Mouse (Mus musculus) limb, embryonic 12.5 days (tissue): ENCODE data around the gene Ankrd28. TPM values are rescaled to one million over a fixed set of nuclear protein-coding genes. Genes with fewer than 3 reads are reported as not detected.
A peak's percentile ranks its signal among the peaks of the same experiment; 100 is the strongest.

Experiments used
- ATAC-seq: fragments of 200-750 bp; cut with Nextera tagmentation; 2 replicates; pipeline ENCODE4 v1.8.0; 2017; ENCODE audit warnings: low read depth, moderate TSS enrichment; ENCODE audit not compliant: insufficient number of reproducible peaks, insufficient read depth, low FRiP score, low TSS enrichment
- H3K27ac ChIP-seq: fragments of 300-500 bp; sonication (generic); 2 replicates; pipeline ENCODE4 v1.5.1; 2016; ENCODE audit warnings: mild to moderate bottlenecking, moderate library complexity
- H3K27me3 ChIP-seq: fragments of 300-500 bp; sonication (generic); 2 replicates; pipeline ENCODE4 v1.6.1; 2016; ENCODE audit warnings: mild to moderate bottlenecking, moderate library complexity
- H3K36me3 ChIP-seq: fragments of 300-500 bp; sonication (generic); 2 replicates; pipeline ENCODE4 v1.6.1; 2016; ENCODE audit warnings: mild to moderate bottlenecking, moderate library complexity
- H3K4me1 ChIP-seq: fragments of 300-500 bp; sonication (generic); replicated peaks from 2 replicates; pipeline ENCODE4 v1.6.1; 2016
- H3K4me2 ChIP-seq: fragments of 300-500 bp; sonication (generic); 2 replicates; pipeline ENCODE4 v1.6.1; 2016; ENCODE audit warnings: mild to moderate bottlenecking, moderate library complexity
- H3K4me3 ChIP-seq: fragments of 300-500 bp; sonication (generic); replicated peaks from 2 replicates; pipeline ENCODE4 v1.5.1; 2016; ENCODE audit warnings: mild to moderate bottlenecking
- H3K9ac ChIP-seq: fragments of 300-500 bp; sonication (generic); replicated peaks from 2 replicates; pipeline ENCODE4 v1.6.1; 2016; ENCODE audit warnings: mild to moderate bottlenecking, moderate library complexity
- H3K9me3 ChIP-seq: fragments of 300-500 bp; sonication (generic); 2 replicates; pipeline ENCODE4 v1.6.1; 2016; ENCODE audit warnings: mild to moderate bottlenecking, moderate library complexity
- WGBS: fragments of 180-500 bp; shearing (Covaris S2); methylation state at CpG from one replicate; pipeline ENCODE4 v1.1.7; 2016; 5-methylcytosine and 5-hydroxymethylcytosine counted together
- polyA plus RNA-seq: library from polyadenylated mRNA; unstranded; fragments of >200 nt; fragmentation: Nextera tagmentation; extraction: Ambion mirVana; gene quantifications from 2 replicates; pipeline ENCODE4 v1.2.1, GENCODE M21; 2016

Ankrd28 gene
- polyA plus RNA-seq, 1 experiment from 2014 or later: 9.7 TPM

- Histone ChIP-seq H3K4me3 (no peak overlapping the region), H3K27ac (peak overlapping the region; percentile 20; the same call in 1 of the 2 replicates), H3K9me3 (no peaks in the 10 kb centered on the region), H3K4me1 (peaks cover 62% of the 10 kb centered on the region), H3K4me2 (no peak overlapping the region), H3K9ac (no peak overlapping the region), H3K27me3 (no peaks in the 10 kb centered on the region), H3K36me3 (peaks cover 22% of the 10 kb centered on the region)
- 60% methylated on average over 12 of the region's 12 CpGs for WGBS
- ATAC-seq: no peak
These were observed 165.4 kb downstream of the Ankrd28 start for GRCm38 (mm10) chr14:31664903-31665565.

GRCm38 (mm10) chr14:31664100-31664902 is 166.2 kb downstream of the Ankrd28 start:
- Histone ChIP-seq H3K27ac (peak overlapping the region; percentile 100), H3K4me3 (no peak overlapping the region), H3K27me3 (no peaks in the 10 kb centered on the region), H3K9me3 (no peaks in the 10 kb centered on the region), H3K36me3 (peaks cover 22% of the 10 kb centered on the region), H3K4me1 (peaks cover 64% of the 10 kb centered on the region), H3K4me2 (no peak overlapping the region), H3K9ac (no peak overlapping the region)
- no peak for ATAC-seq
- 78% methylated on average over 18 of the region's 18 CpGs for WGBS

GRCm38 (mm10) chr14:31663376-31664099 is 166.9 kb downstream of the Ankrd28 start:
- Histone ChIP-seq H3K9ac (no peak overlapping the region; the same call in 1 of the 2 replicates), H3K4me2 (peak overlapping the region; percentile 65; the same call in 1 of the 2 replicates), H3K36me3 (peaks cover 22% of the 10 kb centered on the region), H3K9me3 (no peaks in the 10 kb centered on the region), H3K27me3 (no peaks in the 10 kb centered on the region), H3K4me1 (peaks cover 68% of the 10 kb centered on the region), H3K4me3 (no peak overlapping the region), H3K27ac (peak overlapping the region; percentile 100)
- ATAC-seq: no peak
- 72% methylated on average over 13 of the region's 13 CpGs for WGBS

GRCm38 (mm10) chr14:31662555-31663211 is 167.8 kb downstream of the Ankrd28 start:
- Histone ChIP-seq H3K27me3 (no peaks in the 10 kb centered on the region), H3K9me3 (no peaks in the 10 kb centered on the region), H3K27ac (peak overlapping the region; percentile 100), H3K9ac (peak overlapping the region; percentile 48), H3K4me1 (peaks cover 74% of the 10 kb centered on the region), H3K4me3 (peak overlapping the region; percentile 35), H3K36me3 (peaks cover 16% of the 10 kb centered on the region), H3K4me2 (peak overlapping the region; percentile 65)
- 16% methylated on average over 9 of the region's 9 CpGs for WGBS
- ATAC-seq: no peak; the same call in 1 of the 2 replicates

GRCm38 (mm10) chr14:31661671-31662554 is 168.5 kb downstream of the Ankrd28 start:
- peaks cover 82% of the 10 kb centered on the region for H3K4me1 ChIP-seq
- peak overlapping the region; percentile 65 for H3K4me2 ChIP-seq
- H3K4me3 ChIP-seq: peak overlapping the region; percentile 35
- no peaks in the 10 kb centered on the region for H3K9me3 ChIP-seq
- H3K9ac ChIP-seq: peak overlapping the region; percentile 60
- peak; percentile 92 for ATAC-seq
- H3K27me3 ChIP-seq: no peaks in the 10 kb centered on the region
- 1% methylated on average over 44 of the region's 44 CpGs for WGBS
- H3K36me3 ChIP-seq: peaks cover 8% of the 10 kb centered on the region
- peak overlapping the region; percentile 100 for H3K27ac ChIP-seq

GRCm38 (mm10) chr14:31660312-31661093 is 169.9 kb downstream of the Ankrd28 start:
- H3K4me3 ChIP-seq: no peak overlapping the region
- peaks cover 78% of the 10 kb centered on the region for H3K4me1 ChIP-seq
- no peaks in the 10 kb centered on the region for H3K36me3 ChIP-seq
- no peaks in the 10 kb centered on the region for H3K9me3 ChIP-seq
- WGBS: 52% methylated on average over 7 of the region's 7 CpGs
- peak overlapping the region; percentile 65 for H3K4me2 ChIP-seq
- no peaks in the 10 kb centered on the region for H3K27me3 ChIP-seq
- ATAC-seq: no peak
- peak overlapping the region; percentile 100 for H3K27ac ChIP-seq
- H3K9ac ChIP-seq: no peak overlapping the region

- Histone ChIP-seq H3K9ac (no peak overlapping the region), H3K4me2 (no peak overlapping the region), H3K27me3 (no peaks in the 10 kb centered on the region), H3K27ac (peak overlapping the region; percentile 100), H3K9me3 (no peaks in the 10 kb centered on the region), H3K4me3 (no peak overlapping the region), H3K36me3 (no peaks in the 10 kb centered on the region), H3K4me1 (peaks cover 69% of the 10 kb centered on the region)
- 38% methylated on average over 10 of the region's 10 CpGs for WGBS
- no peak for ATAC-seq
These were observed 170.8 kb downstream of the Ankrd28 start for GRCm38 (mm10) chr14:31659501-31660181.

GRCm38 (mm10) chr14:31658126-31658680 is 172.2 kb downstream of the Ankrd28 start:
- Histone ChIP-seq H3K9me3 (no peaks in the 10 kb centered on the region), H3K27ac (no peak overlapping the region; the same call in 1 of the 2 replicates), H3K9ac (no peak overlapping the region), H3K4me2 (no peak overlapping the region), H3K4me3 (no peak overlapping the region), H3K4me1 (peaks cover 55% of the 10 kb centered on the region), H3K36me3 (no peaks in the 10 kb centered on the region), H3K27me3 (no peaks in the 10 kb centered on the region)
- WGBS: 93% methylated on average over 8 of the region's 8 CpGs
- no peak for ATAC-seq
